Mouse (Mus musculus): ENCODE results near the gene Cd37.

DNA sequence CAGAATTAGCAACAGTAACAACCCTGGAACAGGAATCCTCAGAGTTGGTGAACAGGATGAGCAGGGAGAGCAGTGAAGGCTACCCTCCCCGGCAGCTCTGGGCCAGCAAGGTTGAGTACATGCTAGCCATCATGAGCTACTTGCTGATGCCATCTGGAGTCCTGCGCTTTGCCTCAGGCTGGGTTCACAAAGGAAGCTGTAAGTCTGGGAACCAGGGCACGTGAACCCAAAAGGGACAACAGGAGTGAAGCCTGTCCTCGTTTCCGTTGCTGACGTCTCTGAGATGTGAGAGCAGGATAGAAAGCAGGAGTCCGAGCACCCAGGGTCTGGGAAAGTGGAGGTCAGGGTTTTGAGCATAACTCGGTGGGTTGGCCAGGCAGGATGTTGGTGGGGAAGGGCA, 20.4 kb upstream of the Cd37 start:
- TF ChIP-seq POLR2A (IDR thresholded peaks at IDR 0.05; ENCODE audit: low read depth, low read length) (no peak), CTCF (conservative IDR thresholded peaks at IDR 0.05; ENCODE audit: insufficient read depth, insufficient read length, low read depth, low read length) (no peak)
